Mouse (Mus musculus): ENCODE measurements around the gene Rai1.

Rai1 gene

DNA sequence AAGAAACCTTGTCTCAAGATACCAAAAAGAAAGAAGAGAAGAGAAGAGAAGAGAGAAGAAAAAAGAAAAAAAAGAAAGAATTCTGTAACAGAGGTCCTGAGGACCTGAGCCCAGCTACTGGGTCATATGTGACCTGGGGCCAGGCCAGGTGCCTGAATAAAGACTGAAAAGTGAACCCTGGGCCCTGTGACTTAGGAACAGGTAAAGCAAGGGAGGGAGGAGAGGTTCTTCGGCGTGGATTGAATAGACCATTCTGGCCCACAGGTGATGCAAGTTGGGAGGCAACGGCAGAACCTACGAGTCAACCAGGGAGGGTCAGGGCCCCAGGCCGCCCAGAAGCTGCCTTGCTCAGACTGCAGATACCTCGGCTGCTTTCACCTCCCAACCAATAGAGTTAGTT lies 116.6 kb downstream of the Rai1 start:
- DNase-seq (ENCODE audit: low read depth), result no peak

- no peak for DNase-seq (ENCODE audit: low read depth)
Measured at GRCm38 (mm10) chr11:60222085-60222468, 117.3 kb downstream of the Rai1 start.

GRCm38 (mm10) chr11:60222469-60223236 lies 117.8 kb downstream of the Rai1 start, which contains the start of gene Srebf1:
TSS of gene Srebf1 (minus strand) at chr11:60222581.
- DNase-seq (ENCODE audit: low read depth), result no peak

DNA sequence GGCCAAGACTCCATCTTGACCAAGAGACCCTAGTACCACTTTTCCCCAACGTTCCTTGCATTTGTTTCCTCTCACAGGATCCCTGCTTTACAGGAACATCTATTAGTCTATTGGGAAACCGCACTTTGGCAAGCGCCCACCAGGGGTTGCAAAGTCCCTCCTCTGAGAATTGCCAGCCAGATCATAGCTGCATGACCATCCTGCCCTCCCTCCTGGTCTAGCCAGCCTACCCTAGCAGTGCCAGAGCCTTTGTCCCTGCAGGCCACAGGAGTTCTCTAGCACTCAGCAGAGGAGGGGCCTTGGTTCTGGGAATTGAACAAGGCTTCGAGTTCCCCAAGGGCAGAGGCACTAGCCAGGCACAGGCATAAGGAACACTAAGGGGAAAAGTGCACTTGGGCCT lies 119.9 kb downstream of the Rai1 start:
- peak; percentile 43 for DNase-seq (ENCODE audit: low read depth)

DNA sequence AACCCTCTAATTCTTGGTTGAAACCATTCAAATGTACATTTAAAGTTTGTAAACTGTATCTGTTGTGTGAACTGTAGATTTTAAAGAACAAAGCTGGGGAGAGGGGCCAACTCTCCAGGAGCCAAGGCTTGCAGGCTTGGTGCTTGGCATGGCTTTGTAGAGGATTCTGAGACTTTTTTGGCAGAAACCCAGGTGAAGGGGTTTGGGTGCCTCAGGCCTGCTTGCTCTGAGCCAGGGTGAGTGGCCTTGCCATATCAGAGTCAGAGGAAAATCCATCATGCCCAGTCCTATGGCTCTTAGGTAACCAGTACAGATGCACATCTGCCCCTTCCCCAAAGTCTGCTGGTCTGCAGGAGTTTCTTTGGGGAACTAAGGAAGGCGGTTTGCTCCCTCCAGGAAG lies 121.1 kb downstream of the Rai1 start:
- DNase-seq (ENCODE audit: low read depth), result no peak

- DNase-seq (ENCODE audit: low read depth), result no peak
Measured at GRCm38 (mm10) chr11:60228525-60228924, 123.7 kb downstream of the Rai1 start.

DNA sequence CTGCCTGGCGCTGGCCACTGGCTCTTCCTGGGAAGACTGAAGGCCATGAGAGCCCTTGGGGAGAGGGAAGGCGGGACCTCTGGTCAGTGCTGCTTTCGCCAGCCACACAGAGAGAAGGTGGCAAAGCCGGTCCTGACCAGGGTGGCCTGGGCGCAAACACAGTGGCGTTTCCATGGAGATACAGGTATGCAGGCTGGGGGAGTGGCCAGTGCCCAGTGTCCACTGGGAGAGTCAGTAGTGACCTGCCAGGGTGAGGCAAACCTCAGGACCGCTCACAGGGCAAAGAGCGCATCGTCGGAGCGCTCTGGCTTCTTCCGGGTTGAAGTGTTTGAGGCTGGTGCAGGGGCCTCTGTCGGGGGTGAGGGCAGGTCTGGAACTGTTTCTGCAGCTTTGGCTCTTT lies 125.0 kb downstream of the Rai1 start:
- DNase-seq (ENCODE audit: low read depth), result no peak

- DNase-seq (ENCODE audit: low read depth), result no peak
Measured at GRCm38 (mm10) chr11:60230512-60230911, 125.7 kb downstream of the Rai1 start.

- DNase-seq (ENCODE audit: low read depth), result no peak
Measured at GRCm38 (mm10) chr11:60231326-60231725, 126.5 kb downstream of the Rai1 start.

GRCm38 (mm10) chr11:60231951-60232350 lies 127.1 kb downstream of the Rai1 start:
- no peak for DNase-seq (ENCODE audit: low read depth)

DNA sequence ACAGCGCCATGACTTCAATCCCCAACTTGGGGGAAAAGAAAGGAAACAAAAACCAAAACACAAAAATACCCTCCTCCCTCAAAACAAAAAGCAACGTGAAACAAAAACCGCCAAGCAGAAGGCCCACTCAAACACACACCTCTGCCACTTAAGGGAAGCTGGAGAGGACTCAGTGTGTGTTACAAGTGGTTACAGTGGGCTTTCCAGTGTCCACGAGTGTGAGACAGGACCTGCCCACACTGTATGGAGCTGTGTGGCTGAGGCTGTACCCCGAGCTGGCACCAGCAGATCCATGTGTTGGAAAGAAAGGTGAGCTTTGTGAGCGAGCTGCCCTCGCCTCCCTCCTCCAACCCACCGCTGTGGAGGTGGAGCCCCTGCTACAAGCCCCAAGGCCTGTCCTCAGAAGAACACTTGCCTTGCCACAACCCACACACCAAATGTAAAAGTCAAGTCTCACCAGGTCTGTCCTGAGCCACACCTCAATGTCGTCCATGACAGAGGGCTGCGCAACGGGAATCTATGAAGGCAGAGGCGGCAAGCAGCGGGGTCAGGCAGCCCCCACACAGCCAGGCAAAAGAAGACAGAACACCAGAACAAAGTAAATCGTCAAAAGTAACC lies 127.7 kb downstream of the Rai1 start:
- no peak for DNase-seq (ENCODE audit: low read depth)

GRCm38 (mm10) chr11:60233235-60233634 lies 128.4 kb downstream of the Rai1 start:
- no peak for DNase-seq (ENCODE audit: low read depth)

DNA sequence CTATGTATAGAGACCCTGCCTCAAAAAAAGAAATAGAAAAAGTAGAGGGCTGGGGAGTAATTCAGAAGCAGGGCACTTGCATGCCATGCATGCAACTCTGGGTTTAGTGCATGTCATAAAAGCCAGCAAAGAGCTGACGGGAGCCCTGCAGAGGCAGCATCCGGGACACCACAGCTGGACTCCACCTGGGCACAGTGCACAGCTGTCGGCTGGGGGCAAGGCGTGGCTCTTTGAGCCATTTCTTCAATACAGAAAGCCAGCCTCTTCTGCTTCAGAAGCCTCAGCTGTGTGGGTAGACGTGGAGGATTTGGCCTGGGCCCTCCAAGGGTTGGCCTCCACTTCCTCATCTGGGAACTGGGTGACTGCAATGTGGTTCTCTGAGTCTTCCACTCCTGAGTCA lies 130.5 kb downstream of the Rai1 start:
- no peak for DNase-seq (ENCODE audit: low read depth)

- no peak for DNase-seq (ENCODE audit: low read depth)
Measured at GRCm38 (mm10) chr11:60240509-60240908, 135.7 kb downstream of the Rai1 start.

GRCm38 (mm10) chr11:60244503-60245143 lies 139.8 kb downstream of the Rai1 start:
- DNase-seq (ENCODE audit: low read depth), result no peak

- no peak for DNase-seq (ENCODE audit: low read depth)
Measured at GRCm38 (mm10) chr11:60246077-60246476, 141.3 kb downstream of the Rai1 start.

GRCm38 (mm10) chr11:60247753-60248550 lies 143.1 kb downstream of the Rai1 start:
- DNase-seq (ENCODE audit: low read depth), result no peak
